Mouse (Mus musculus): ENCODE data around the gene Fndc3b. TPM values are rescaled to one million over a fixed set of nuclear protein-coding genes. Genes with fewer than 3 reads are reported as not detected.
A peak's percentile ranks its signal among the peaks of the same experiment; 100 is the strongest.

Fndc3b gene
- total and polyA plus RNA-seq, 2 experiments from 2014 or later = 16.4 to 57.1 TPM

DNA sequence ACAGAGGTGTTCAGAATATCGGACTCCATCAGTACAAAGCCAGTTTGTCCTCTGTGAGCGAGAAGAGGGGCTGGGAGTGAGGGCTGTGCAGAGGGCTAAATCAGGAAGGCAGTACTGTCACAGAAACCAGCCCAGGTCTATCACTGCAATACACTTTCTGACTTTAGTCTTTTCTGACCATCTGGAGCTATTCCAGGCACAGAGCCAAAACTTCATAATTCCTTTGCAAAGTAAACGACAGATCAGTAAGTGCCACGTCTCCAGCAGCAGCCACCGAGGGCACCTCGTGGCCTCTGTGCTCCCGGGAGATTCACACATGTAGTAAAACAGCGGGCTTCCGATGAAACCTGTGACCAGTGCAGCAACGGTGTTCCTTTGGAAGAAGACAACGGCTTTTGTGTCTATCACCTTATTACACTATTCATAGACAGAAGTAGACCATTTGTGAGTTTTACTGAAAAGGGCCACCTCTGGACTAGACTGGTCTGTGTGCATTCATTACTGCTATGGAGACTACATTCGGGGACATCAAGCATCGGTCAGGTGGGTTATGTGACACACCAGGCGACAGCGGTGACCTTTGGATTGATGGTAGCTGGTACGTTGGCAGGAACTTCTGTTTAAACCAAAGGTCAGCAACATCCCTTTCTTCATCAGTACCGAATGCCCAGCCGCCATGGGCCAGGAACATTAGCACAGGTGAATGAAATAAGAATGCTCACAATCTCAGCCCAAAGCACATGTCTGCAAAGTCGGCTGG, 24.2 kb downstream of the Fndc3b start:
- TF ChIP-seq CTCF (IDR thresholded peaks at IDR 0.05; ENCODE audit: low read depth) (no peak), EP300 (IDR thresholded peaks at IDR 0.05; ENCODE audit: low read depth) (no peak)
- WGBS = 47% methylated on average over 19 of the region's 19 CpGs
- Histone ChIP-seq H3K4me1 (ENCODE audit: control insufficient read depth, insufficient read depth) (peaks cover 42% of the 10 kb centered on the region), H3K4me3 (ENCODE audit: low read depth, low read length) (no peak overlapping the region), H3K27ac (ENCODE audit: low read depth) (no peak overlapping the region), H3K4me2 (ENCODE audit: low read depth, low read length) (no peak overlapping the region), H3K36me3 (replicated peaks; ENCODE audit: control insufficient read depth, insufficient read depth, low read length) (peaks cover 4% of the 10 kb centered on the region; the same call in 1 of the 2 replicates), H3K9me3 (replicated peaks; ENCODE audit: control insufficient read depth, low read length) (no peaks in the 10 kb centered on the region), H3K27me3 (ENCODE audit: control insufficient read depth, insufficient read depth, low read length) (no peaks in the 10 kb centered on the region), H3K9ac (replicated peaks; ENCODE audit: low read depth, low read length) (no peak overlapping the region)
- peak; percentile 53 for DNase-seq (ENCODE audit: low spot score)
- ATAC-seq (ENCODE audit: insufficient read depth, low read depth) = 0 out of 2 replicates have a peak, but pooled peaks have one; percentile 15

DNA sequence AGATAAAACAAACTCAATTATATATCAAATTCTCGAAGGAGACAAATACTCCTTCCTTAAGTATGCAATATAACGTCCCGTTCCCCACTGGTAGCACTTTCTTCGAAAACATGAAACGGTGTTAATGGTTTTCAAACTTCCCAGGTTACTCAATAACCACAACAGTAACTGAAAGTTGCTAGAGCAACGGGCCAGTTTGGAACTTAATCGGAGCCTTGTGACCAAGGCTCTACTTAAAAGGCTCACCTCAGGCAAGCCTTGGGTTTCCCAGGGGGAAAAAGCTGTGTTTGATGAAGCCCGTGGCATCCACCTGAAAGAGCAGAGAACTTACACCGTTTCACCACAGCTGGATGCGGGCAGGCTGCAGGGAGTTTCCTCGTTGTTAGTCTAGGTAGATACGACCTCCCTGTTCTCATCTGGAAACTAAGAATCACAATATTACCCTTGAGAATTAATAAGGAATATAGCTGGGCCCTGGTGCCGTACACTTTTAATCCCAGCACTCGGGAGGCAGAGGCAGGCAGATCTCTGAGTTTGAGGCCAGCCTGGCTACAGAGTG, 25.4 kb downstream of the Fndc3b start:
- Histone ChIP-seq H3K9me3 (replicated peaks; ENCODE audit: control insufficient read depth, low read length) (no peaks in the 10 kb centered on the region), H3K4me3 (ENCODE audit: low read depth, low read length) (no peak overlapping the region), H3K9ac (replicated peaks; ENCODE audit: low read depth, low read length) (no peak overlapping the region), H3K4me2 (ENCODE audit: low read depth, low read length) (no peak overlapping the region), H3K27me3 (ENCODE audit: control insufficient read depth, insufficient read depth, low read length) (no peaks in the 10 kb centered on the region), H3K27ac (ENCODE audit: low read depth) (no peak overlapping the region), H3K4me1 (ENCODE audit: control insufficient read depth, insufficient read depth) (peaks cover 35% of the 10 kb centered on the region), H3K36me3 (replicated peaks; ENCODE audit: control insufficient read depth, insufficient read depth, low read length) (peaks cover 8% of the 10 kb centered on the region; the same call in 1 of the 2 replicates)
- TF ChIP-seq EP300 (IDR thresholded peaks at IDR 0.05; ENCODE audit: low read depth) (no peak), CTCF (IDR thresholded peaks at IDR 0.05; ENCODE audit: low read depth) (no peak)
- DNase-seq (ENCODE audit: low spot score) (no peak), ATAC-seq (ENCODE audit: insufficient read depth, low read depth) (no peak)
- WGBS = 92% methylated on average over 14 of the region's 14 CpGs

DNA sequence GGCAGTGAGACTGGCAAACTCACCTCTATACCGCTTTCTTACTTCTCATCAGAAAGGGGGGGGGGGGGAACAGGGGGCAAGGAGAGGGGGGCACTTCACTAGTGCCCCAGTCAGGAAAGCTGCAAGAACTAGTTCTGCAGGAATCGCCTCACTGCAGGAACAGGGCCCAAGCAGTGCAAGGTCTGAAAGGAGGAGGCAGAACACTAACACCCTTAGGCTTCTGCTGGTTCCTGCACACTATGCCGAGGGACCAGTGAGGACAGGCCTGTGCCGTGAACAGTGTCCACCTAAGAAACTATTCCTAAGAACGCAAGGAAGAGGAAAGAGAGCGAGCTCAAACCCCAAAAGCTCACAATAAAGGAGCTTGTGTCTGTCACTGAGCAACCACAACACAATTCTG, 26.0 kb downstream of the Fndc3b start:
- Histone ChIP-seq H3K27ac (ENCODE audit: low read depth) (no peak overlapping the region), H3K4me3 (ENCODE audit: low read depth, low read length) (no peak overlapping the region), H3K9ac (replicated peaks; ENCODE audit: low read depth, low read length) (no peak overlapping the region), H3K4me1 (ENCODE audit: control insufficient read depth, insufficient read depth) (peaks cover 30% of the 10 kb centered on the region), H3K4me2 (ENCODE audit: low read depth, low read length) (no peak overlapping the region), H3K9me3 (replicated peaks; ENCODE audit: control insufficient read depth, low read length) (no peaks in the 10 kb centered on the region), H3K27me3 (ENCODE audit: control insufficient read depth, insufficient read depth, low read length) (no peaks in the 10 kb centered on the region), H3K36me3 (replicated peaks; ENCODE audit: control insufficient read depth, insufficient read depth, low read length) (peaks cover 14% of the 10 kb centered on the region; the same call in 1 of the 2 replicates)
- TF ChIP-seq EP300 (IDR thresholded peaks at IDR 0.05; ENCODE audit: low read depth) (no peak), CTCF (IDR thresholded peaks at IDR 0.05; ENCODE audit: low read depth) (no peak)
- DNase-seq (ENCODE audit: low spot score) (no peak), ATAC-seq (ENCODE audit: insufficient read depth, low read depth) (no peak)
- WGBS = 81% methylated on average over 6 of the region's 6 CpGs

DNA sequence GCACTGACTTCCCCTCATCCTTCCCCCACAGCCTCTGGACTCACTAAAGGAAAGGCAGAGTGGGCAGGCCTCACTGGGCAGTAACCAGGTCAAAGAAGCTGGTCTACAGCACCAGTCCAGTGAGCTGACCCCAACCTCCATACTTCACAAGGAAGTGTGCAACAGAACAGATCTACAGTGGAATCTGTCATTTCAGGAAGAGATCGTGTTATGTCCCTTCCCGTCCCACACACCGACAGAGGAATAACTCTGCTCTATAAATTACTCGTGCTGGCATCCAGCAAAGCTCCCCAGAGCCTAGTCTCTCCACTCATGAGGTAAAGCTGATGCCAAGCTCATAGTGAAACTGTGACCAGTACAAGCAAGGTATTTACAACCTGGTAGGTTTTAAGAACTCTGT, 27.7 kb downstream of the Fndc3b start:
- DNase-seq (ENCODE audit: low spot score) (no peak), ATAC-seq (ENCODE audit: insufficient read depth, low read depth) (no peak)
- no peak overlapping the region for H3K4me2 ChIP-seq (ENCODE audit: low read depth, low read length)
- H3K4me1 ChIP-seq (ENCODE audit: control insufficient read depth, insufficient read depth) = peaks cover 23% of the 10 kb centered on the region
- H3K27ac ChIP-seq (ENCODE audit: low read depth) = peak overlapping the region; percentile 69
- 13% methylated on average over 4 of the region's 4 CpGs for WGBS
- H3K4me3 ChIP-seq (ENCODE audit: low read depth, low read length) = no peak overlapping the region
- no peaks in the 10 kb centered on the region for H3K9me3 ChIP-seq (replicated peaks; ENCODE audit: control insufficient read depth, low read length)
- no peaks in the 10 kb centered on the region for H3K27me3 ChIP-seq (ENCODE audit: control insufficient read depth, insufficient read depth, low read length)
- TF ChIP-seq CTCF (IDR thresholded peaks at IDR 0.05; ENCODE audit: low read depth) = no peak
- no peak for TF ChIP-seq EP300 (IDR thresholded peaks at IDR 0.05; ENCODE audit: low read depth)
- 0 out of 2 replicates have a peak overlapping the region, but pooled peaks have one; percentile 20 for H3K9ac ChIP-seq (replicated peaks; ENCODE audit: low read depth, low read length)
- H3K36me3 ChIP-seq (replicated peaks; ENCODE audit: control insufficient read depth, insufficient read depth, low read length) = peaks cover 16% of the 10 kb centered on the region; the same call in 1 of the 2 replicates

DNA sequence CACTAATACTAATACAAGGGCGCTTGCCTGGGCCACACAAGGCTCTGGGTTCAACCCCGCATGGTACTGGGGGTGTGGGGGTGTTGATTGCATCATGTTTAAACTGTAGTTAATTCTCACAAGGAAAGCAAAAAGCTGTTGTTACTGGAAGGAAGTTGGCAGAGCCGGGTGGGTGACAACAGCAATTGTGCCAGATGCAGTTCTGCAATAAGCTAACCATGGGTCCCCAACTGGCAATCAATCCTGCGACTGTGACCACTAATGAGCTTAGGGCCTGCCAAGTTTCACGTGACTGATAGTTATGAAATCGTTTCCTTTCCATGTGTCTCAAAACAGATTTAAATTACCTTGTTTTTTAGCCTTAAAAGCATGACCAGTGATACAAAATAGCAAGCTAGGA, 33.5 kb downstream of the Fndc3b start:
- no peak for ATAC-seq (ENCODE audit: insufficient read depth, low read depth)
- peaks cover 21% of the 10 kb centered on the region for H3K4me1 ChIP-seq (ENCODE audit: control insufficient read depth, insufficient read depth)
- TF ChIP-seq EP300 (IDR thresholded peaks at IDR 0.05; ENCODE audit: low read depth) (no peak), CTCF (IDR thresholded peaks at IDR 0.05; ENCODE audit: low read depth) (no peak)
- no peak overlapping the region for H3K9ac ChIP-seq (replicated peaks; ENCODE audit: low read depth, low read length)
- WGBS = 69% methylated on average over 6 of the region's 6 CpGs
- no peak overlapping the region for H3K27ac ChIP-seq (ENCODE audit: low read depth)
- H3K4me2 ChIP-seq (ENCODE audit: low read depth, low read length) = no peak overlapping the region
- peaks cover 12% of the 10 kb centered on the region; the same call in 1 of the 2 replicates for H3K36me3 ChIP-seq (replicated peaks; ENCODE audit: control insufficient read depth, insufficient read depth, low read length)
- DNase-seq (ENCODE audit: low spot score) = no peak
- H3K27me3 ChIP-seq (ENCODE audit: control insufficient read depth, insufficient read depth, low read length) = no peaks in the 10 kb centered on the region
- no peak overlapping the region for H3K4me3 ChIP-seq (ENCODE audit: low read depth, low read length)
- no peaks in the 10 kb centered on the region for H3K9me3 ChIP-seq (replicated peaks; ENCODE audit: control insufficient read depth, low read length)
